Mouse (Mus musculus) neural tube, embryonic 15.5 days (tissue): ENCODE measurements around the gene Tmem222. TPM values are rescaled to one million over a fixed set of nuclear protein-coding genes. Genes with fewer than 3 reads are reported as not detected.

Experiments used
- ATAC-seq: fragments of 200-750 bp; cut with Nextera tagmentation; 2 replicates; pipeline ENCODE4 v1.8.0; 2017; ENCODE audit warnings: mild to moderate bottlenecking, moderate TSS enrichment, moderate library complexity; ENCODE audit not compliant: low FRiP score
- H3K27ac ChIP-seq: fragments of 300-500 bp; sonication (generic); replicated peaks from 2 replicates; pipeline ENCODE4 v1.5.1; 2015; ENCODE audit warnings: mild to moderate bottlenecking, inconsistent platforms
- H3K27me3 ChIP-seq: fragments of 300-500 bp; sonication (generic); replicated peaks from 2 replicates; pipeline ENCODE4 v1.6.1; 2015; ENCODE audit warnings: inconsistent platforms
- H3K36me3 ChIP-seq: fragments of 300-500 bp; sonication (generic); 2 replicates; pipeline ENCODE4 v1.6.1; 2015; ENCODE audit warnings: inconsistent platforms
- H3K4me1 ChIP-seq: fragments of 300-500 bp; sonication (generic); 2 replicates; pipeline ENCODE4 v1.6.1; 2015; ENCODE audit warnings: inconsistent platforms
- H3K4me2 ChIP-seq: fragments of 300-500 bp; sonication (generic); 2 replicates; pipeline ENCODE4 v1.6.1; 2015; ENCODE audit warnings: inconsistent platforms, mild to moderate bottlenecking, moderate library complexity
- H3K4me3 ChIP-seq: fragments of 300-500 bp; sonication (generic); replicated peaks from 2 replicates; pipeline ENCODE4 v1.5.1; 2015; ENCODE audit warnings: mild to moderate bottlenecking, inconsistent platforms
- H3K9ac ChIP-seq: fragments of 300-500 bp; sonication (generic); replicated peaks from 2 replicates; pipeline ENCODE4 v1.6.1; 2015; ENCODE audit warnings: mild to moderate bottlenecking, inconsistent platforms
- H3K9me3 ChIP-seq: fragments of 300-500 bp; sonication (generic); replicated peaks from 2 replicates; pipeline ENCODE4 v1.6.1; 2016; ENCODE audit warnings: inconsistent platforms
- WGBS: fragments of 180-500 bp; shearing (Covaris S2); methylation state at CpG from one replicate; pipeline ENCODE4 v1.1.7; 2015; ENCODE audit warnings: mixed read lengths; 5-methylcytosine and 5-hydroxymethylcytosine counted together
- polyA plus RNA-seq: library from polyadenylated mRNA; unstranded; fragments of >200 nt; fragmentation: Nextera tagmentation; extraction: Ambion mirVana; gene quantifications from 2 replicates; pipeline ENCODE4 v1.2.1, GENCODE M21; 2015

Gene Tmem222
- polyA plus RNA-seq, 1 experiment from 2014 or later, result 117 TPM

- Histone ChIP-seq H3K9me3 (no peaks in the 10 kb centered on the region), H3K36me3 (no peaks in the 10 kb centered on the region), H3K4me2 (no peak overlapping the region), H3K9ac (no peak overlapping the region), H3K4me1 (peaks cover 12% of the 10 kb centered on the region), H3K27ac (no peak overlapping the region), H3K27me3 (peaks cover 86% of the 10 kb centered on the region), H3K4me3 (no peak overlapping the region)
- 81% methylated on average over 13 of the region's 13 CpGs for WGBS
- ATAC-seq, result no peak
Observed at GRCm38 (mm10) chr4:133247806-133248449, 29.7 kb downstream of the Tmem222 start.

GRCm38 (mm10) chr4:133247072-133247471 lies 30.5 kb downstream of the Tmem222 start:
- Histone ChIP-seq H3K27me3 (peaks cover 86% of the 10 kb centered on the region), H3K27ac (no peak overlapping the region), H3K4me2 (no peak overlapping the region), H3K9me3 (no peaks in the 10 kb centered on the region), H3K4me1 (peaks cover 12% of the 10 kb centered on the region), H3K36me3 (no peaks in the 10 kb centered on the region), H3K4me3 (no peak overlapping the region), H3K9ac (no peak overlapping the region)
- 28% methylated on average over 15 of the region's 15 CpGs for WGBS
- ATAC-seq, result no peak

GRCm38 (mm10) chr4:133244289-133244688 lies 33.3 kb downstream of the Tmem222 start:
- Histone ChIP-seq H3K9me3 (no peaks in the 10 kb centered on the region), H3K27ac (no peak overlapping the region), H3K36me3 (no peaks in the 10 kb centered on the region), H3K27me3 (peaks cover 82% of the 10 kb centered on the region), H3K9ac (no peak overlapping the region), H3K4me2 (no peak overlapping the region), H3K4me3 (no peak overlapping the region), H3K4me1 (peaks cover 15% of the 10 kb centered on the region)
- WGBS, result 83% methylated on average over 1 of the region's 1 CpGs
- no peak for ATAC-seq

- H3K4me1 ChIP-seq, result peaks cover 15% of the 10 kb centered on the region
- H3K9me3 ChIP-seq, result no peaks in the 10 kb centered on the region
- H3K4me3 ChIP-seq, result no peak overlapping the region
- H3K27me3 ChIP-seq, result peaks cover 81% of the 10 kb centered on the region
- no peak overlapping the region for H3K4me2 ChIP-seq
- H3K36me3 ChIP-seq, result no peaks in the 10 kb centered on the region
- H3K9ac ChIP-seq, result no peak overlapping the region
- no peak overlapping the region for H3K27ac ChIP-seq
- no peak for ATAC-seq
- WGBS, result 39% methylated on average over 12 of the region's 13 CpGs
Observed at GRCm38 (mm10) chr4:133243538-133243937, 34.1 kb downstream of the Tmem222 start.

GRCm38 (mm10) chr4:133242710-133243109 lies 34.9 kb downstream of the Tmem222 start:
- ATAC-seq, result no peak
- Histone ChIP-seq H3K9me3 (no peaks in the 10 kb centered on the region), H3K4me2 (no peak overlapping the region), H3K36me3 (no peaks in the 10 kb centered on the region), H3K4me1 (peaks cover 15% of the 10 kb centered on the region), H3K4me3 (no peak overlapping the region), H3K27ac (no peak overlapping the region), H3K27me3 (peaks cover 73% of the 10 kb centered on the region), H3K9ac (no peak overlapping the region)
- 46% methylated on average over 9 of the region's 9 CpGs for WGBS

- peaks cover 66% of the 10 kb centered on the region for H3K27me3 ChIP-seq
- H3K27ac ChIP-seq, result no peak overlapping the region
- H3K4me1 ChIP-seq, result peaks cover 15% of the 10 kb centered on the region
- WGBS, result 34% methylated on average over 11 of the region's 11 CpGs
- peak overlapping the region; percentile 91 for H3K4me2 ChIP-seq
- no peak for ATAC-seq
- H3K4me3 ChIP-seq, result peak overlapping the region; percentile 56
- H3K36me3 ChIP-seq, result no peaks in the 10 kb centered on the region
- H3K9ac ChIP-seq, result no peak overlapping the region
- H3K9me3 ChIP-seq, result no peaks in the 10 kb centered on the region
Observed at GRCm38 (mm10) chr4:133241910-133242309, 35.7 kb downstream of the Tmem222 start.

GRCm38 (mm10) chr4:133240934-133241908 lies 36.4 kb downstream of the Tmem222 start:
- WGBS, result under 1% methylated on average over 67 of the region's 78 CpGs
- ATAC-seq, result peak; percentile 91
- Histone ChIP-seq H3K27me3 (peaks cover 59% of the 10 kb centered on the region), H3K9ac (peak overlapping the region; percentile 51), H3K36me3 (no peaks in the 10 kb centered on the region), H3K4me1 (peaks cover 15% of the 10 kb centered on the region), H3K4me3 (peak overlapping the region; percentile 56), H3K9me3 (no peaks in the 10 kb centered on the region), H3K4me2 (peak overlapping the region; percentile 91), H3K27ac (peak overlapping the region; percentile 60; the same call in 1 of the 2 replicates)

- H3K36me3 ChIP-seq, result no peaks in the 10 kb centered on the region
- H3K27me3 ChIP-seq, result peaks cover 52% of the 10 kb centered on the region
- peaks cover 15% of the 10 kb centered on the region for H3K4me1 ChIP-seq
- peak within 1 kb of the TSS; percentile 60; the same call in 1 of the 2 replicates for H3K27ac ChIP-seq
- WGBS, result 7% methylated on average over 16 of the region's 16 CpGs
- peak within 1 kb of the TSS; percentile 51 for H3K9ac ChIP-seq
- peak within 1 kb of the TSS; percentile 91 for H3K4me2 ChIP-seq
- no peaks in the 10 kb centered on the region for H3K9me3 ChIP-seq
- H3K4me3 ChIP-seq, result peak within 1 kb of the TSS; percentile 56
- ATAC-seq, result no peak
Observed at GRCm38 (mm10) chr4:133240490-133240921, 37.1 kb downstream of the Tmem222 start, which contains the start of gene Map3k6. Gene Map3k6 (plus strand): TSS chr4:133240818.

- 75% methylated on average over 4 of the region's 4 CpGs for WGBS
- H3K27ac ChIP-seq, result no peak overlapping the region
- no peaks in the 10 kb centered on the region for H3K36me3 ChIP-seq
- H3K27me3 ChIP-seq, result peaks cover 36% of the 10 kb centered on the region
- peaks cover 15% of the 10 kb centered on the region for H3K4me1 ChIP-seq
- no peaks in the 10 kb centered on the region for H3K9me3 ChIP-seq
- no peak overlapping the region for H3K4me3 ChIP-seq
- H3K4me2 ChIP-seq, result no peak overlapping the region
- H3K9ac ChIP-seq, result no peak overlapping the region
- ATAC-seq, result no peak
Observed at GRCm38 (mm10) chr4:133237911-133238310, 39.7 kb downstream of the Tmem222 start.

- H3K27me3 ChIP-seq, result peaks cover 13% of the 10 kb centered on the region
- H3K4me1 ChIP-seq, result 0 out of 2 replicates have a peak, but pooled peaks cover under 1% of the 10 kb centered on the region
- H3K9me3 ChIP-seq, result no peaks in the 10 kb centered on the region
- WGBS, result 87% methylated on average over 5 of the region's 5 CpGs
- no peak overlapping the region for H3K27ac ChIP-seq
- no peak overlapping the region for H3K4me2 ChIP-seq
- no peak for ATAC-seq
- H3K4me3 ChIP-seq, result no peak overlapping the region
- no peak overlapping the region for H3K9ac ChIP-seq
- H3K36me3 ChIP-seq, result no peaks in the 10 kb centered on the region
Observed at GRCm38 (mm10) chr4:133235415-133235814, 42.2 kb downstream of the Tmem222 start.

GRCm38 (mm10) chr4:133234771-133235170 lies 42.8 kb downstream of the Tmem222 start:
- Histone ChIP-seq H3K9me3 (no peaks in the 10 kb centered on the region), H3K4me2 (no peak overlapping the region), H3K36me3 (no peaks in the 10 kb centered on the region), H3K9ac (no peak overlapping the region), H3K4me1 (no peaks in the 10 kb centered on the region), H3K27ac (no peak overlapping the region), H3K27me3 (peaks cover 8% of the 10 kb centered on the region), H3K4me3 (no peak overlapping the region)
- no peak for ATAC-seq
- WGBS, result 64% methylated on average over 5 of the region's 5 CpGs
